Mouse (Mus musculus): Measurements from ENCODE around the gene Mctp2. TPM values are rescaled to one million over a fixed set of nuclear protein-coding genes. Genes with fewer than 3 reads are reported as not detected.

Gene Mctp2
- polyA plus RNA-seq (2017; shearing (Covaris generic)), result 1 to 10 TPM; 2.0 to 8.4 TPM

GRCm38 (mm10) chr7:72306382-72306841 is at the start of gene Mctp2:
TSS of gene Mctp2 (minus strand) at chr7:72306608.

